13 mouse cellular contexts compared by ENCODE assay signal in the genomic region with DNA sequence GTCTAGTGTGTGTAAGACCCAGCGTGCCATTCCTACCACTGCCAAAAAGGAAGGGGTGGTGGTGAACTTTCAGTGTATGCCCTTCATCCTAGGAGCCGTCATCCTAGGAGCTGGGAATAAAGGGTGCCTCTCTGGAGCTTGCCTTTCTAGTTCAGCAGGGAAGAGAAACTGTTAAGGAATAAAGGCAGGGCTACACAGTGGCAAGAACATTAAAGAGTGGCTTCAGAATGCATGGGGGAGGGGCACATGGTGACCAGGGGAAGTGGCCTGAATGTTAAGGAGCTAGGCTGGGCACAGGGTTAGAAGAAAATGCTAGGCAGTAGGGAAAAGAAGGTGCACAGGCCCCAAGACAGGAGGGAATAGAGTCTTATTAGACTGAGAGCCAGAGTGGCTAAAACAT. TPM values are rescaled to one million over a fixed set of nuclear protein-coding genes. Genes with fewer than 3 reads are reported as not detected.
A peak's percentile ranks its signal among the peaks of the same experiment; 100 is the strongest.
DNase-seq lines count a peak whose midpoint lies in the region; ATAC-seq and TF ChIP-seq lines count a peak whose summit lies in the region.
"Had no signal": no experiment of that assay in that cellular context is flagged by ENCODE, and none has a peak within 500 bp of the region (broad histone marks: within the 10 kb centered on the region; RNA-seq: fewer than 3 reads in every experiment).

No protein-coding gene starts in this region.

- H3K36me3 ChIP-seq in forebrain, embryonic 12.5 days (replicated peaks) = peaks cover 7% of the 10 kb centered on the region; the same call in 1 of the 2 replicates
- peaks cover 5% of the 10 kb centered on the region; the same call in 1 of the 2 replicates for H3K36me3 ChIP-seq in forebrain, embryonic 15.5 days
- H3K36me3 ChIP-seq in midbrain, embryonic 13.5 days = peaks cover 4% of the 10 kb centered on the region; the same call in 1 of the 2 replicates
- no peaks in the 10 kb centered on the region for H3K36me3 ChIP-seq in midbrain, embryonic 11.5 days (ENCODE audit: control insufficient read depth, insufficient read depth, low read length)
- H3K36me3 ChIP-seq in small intestine, adult 2 months (ENCODE audit: control insufficient read depth, insufficient read depth, low read length) = no peaks in the 10 kb centered on the region

- H3K4me1 ChIP-seq in forebrain, embryonic 12.5 days = peaks cover 63% of the 10 kb centered on the region
- peaks cover 60% of the 10 kb centered on the region for H3K4me1 ChIP-seq in forebrain, embryonic 15.5 days
- peaks cover 69% of the 10 kb centered on the region for H3K4me1 ChIP-seq in midbrain, embryonic 13.5 days (replicated peaks)
- H3K4me1 ChIP-seq in midbrain, embryonic 11.5 days (ENCODE audit: control insufficient read depth, insufficient read depth, low read length) = peaks cover 23% of the 10 kb centered on the region
- peaks cover 27% of the 10 kb centered on the region for H3K4me1 ChIP-seq in small intestine, adult 2 months (ENCODE audit: control insufficient read depth, insufficient read depth, insufficient read length, low read length)

- peak; percentile 21 for DNase-seq in kidney, adult 11 months
- DNase-seq in kidney, postnatal 25 days = no peak
- DNase-seq in midbrain, embryonic 11.5 days (ENCODE audit: low spot score, missing footprints) = no peak
- DNase-seq: cerebellum, adult 9-10 months; lung, embryonic 14.5 days; retina, postnatal 1 day had no signal

- no peaks in the 10 kb centered on the region for H3K9me3 ChIP-seq in forebrain, embryonic 12.5 days
- no peaks in the 10 kb centered on the region for H3K9me3 ChIP-seq in forebrain, embryonic 15.5 days
- H3K9me3 ChIP-seq in midbrain, embryonic 13.5 days = no peaks in the 10 kb centered on the region
- H3K9me3 ChIP-seq in midbrain, embryonic 11.5 days (ENCODE audit: control insufficient read depth, low read length) = no peaks in the 10 kb centered on the region

- no peak overlapping the region for H3K9ac ChIP-seq in forebrain, embryonic 12.5 days
- no peak overlapping the region for H3K9ac ChIP-seq in forebrain, embryonic 15.5 days (replicated peaks)
- 0 out of 2 replicates have a peak overlapping the region, but pooled peaks have one; percentile 32 for H3K9ac ChIP-seq in midbrain, embryonic 13.5 days (replicated peaks)
- H3K9ac ChIP-seq in midbrain, embryonic 11.5 days (ENCODE audit: low read length) = no peak overlapping the region
- H3K9ac ChIP-seq: lung, embryonic 14.5 days had no signal

- no peak for TF ChIP-seq CTCF in small intestine, adult 2 months (IDR thresholded peaks at IDR 0.05; ENCODE audit: extremely low read depth, insufficient read length, insufficient replicate concordance, low read depth, low read length)

- ATAC-seq in forebrain, embryonic 12.5 days (ENCODE audit: low FRiP score) = no peak
- no peak for ATAC-seq in forebrain, embryonic 15.5 days (replicated peaks)
- ATAC-seq in midbrain, embryonic 13.5 days = no peak
- no peak for ATAC-seq in midbrain, embryonic 11.5 days (ENCODE audit: low FRiP score)
- ATAC-seq in inflammation-experienced regulatory T-cells, adult 6 months = no peak
- ATAC-seq: activated CD4-positive, CD25-positive, alpha-beta regulatory T cell, adult 4 months had no signal

- 46% methylated on average over 2 of the region's 2 CpGs for WGBS in forebrain, embryonic 12.5 days
- WGBS in forebrain, embryonic 15.5 days = 35% methylated on average over 2 of the region's 2 CpGs
- 64% methylated on average over 2 of the region's 2 CpGs for WGBS in midbrain, embryonic 13.5 days
- 64% methylated on average over 2 of the region's 2 CpGs for WGBS in midbrain, embryonic 11.5 days
- 54% methylated on average over 2 of the region's 2 CpGs for WGBS in small intestine, adult 2 months

- no peak for TF ChIP-seq POLR2A in small intestine, adult 2 months (IDR thresholded peaks at IDR 0.05; ENCODE audit: low read depth, low read length)

- H3K27me3 ChIP-seq in forebrain, embryonic 12.5 days = no peaks in the 10 kb centered on the region
- H3K27me3 ChIP-seq in forebrain, embryonic 15.5 days = no peaks in the 10 kb centered on the region
- H3K27me3 ChIP-seq in midbrain, embryonic 13.5 days = no peaks in the 10 kb centered on the region
- no peaks in the 10 kb centered on the region for H3K27me3 ChIP-seq in midbrain, embryonic 11.5 days (ENCODE audit: control insufficient read depth, insufficient read depth, low read length)
- H3K27me3 ChIP-seq in small intestine, adult 2 months (ENCODE audit: control insufficient read depth, insufficient read depth, low read length) = no peaks in the 10 kb centered on the region

- H3K4me3 ChIP-seq in forebrain, embryonic 12.5 days (replicated peaks) = no peak overlapping the region
- H3K4me3 ChIP-seq in forebrain, embryonic 15.5 days = no peak overlapping the region
- no peak overlapping the region for H3K4me3 ChIP-seq in midbrain, embryonic 13.5 days (replicated peaks)
- H3K4me3 ChIP-seq in midbrain, embryonic 11.5 days (ENCODE audit: low read depth, low read length) = no peak overlapping the region
- no peak overlapping the region for H3K4me3 ChIP-seq in small intestine, adult 2 months (ENCODE audit: low read depth, low read length)

- H3K27ac ChIP-seq in forebrain, embryonic 12.5 days = peak overlapping the region; percentile 19; the same call in 1 of the 2 replicates
- no peak overlapping the region for H3K27ac ChIP-seq in forebrain, embryonic 15.5 days (replicated peaks)
- no peak overlapping the region for H3K27ac ChIP-seq in midbrain, embryonic 13.5 days
- H3K27ac ChIP-seq in midbrain, embryonic 11.5 days (ENCODE audit: low read depth, low read length) = no peak overlapping the region
- H3K27ac ChIP-seq in small intestine, adult 2 months (ENCODE audit: insufficient read depth, low read depth, low read length) = peak overlapping the region; percentile 52

- H3K4me2 ChIP-seq in forebrain, embryonic 12.5 days = no peak overlapping the region
- no peak overlapping the region for H3K4me2 ChIP-seq in forebrain, embryonic 15.5 days (replicated peaks)
- H3K4me2 ChIP-seq in midbrain, embryonic 13.5 days (replicated peaks) = no peak overlapping the region
- no peak overlapping the region for H3K4me2 ChIP-seq in midbrain, embryonic 11.5 days
- H3K4me2 ChIP-seq: lung, embryonic 14.5 days had no signal

RNA-seq across cellular contexts. Expression of a gene that starts 3.1 kb away (rescaled TPM):
- polyA plus RNA-seq in forebrain, embryonic 12.5 days (2016; fragmentation: Nextera tagmentation; extraction: Ambion mirVana) = 8.4 and 9.2 TPM in 2 replicates
- polyA plus RNA-seq in forebrain, embryonic 15.5 days (2015; fragmentation: Nextera tagmentation; extraction: Ambion mirVana) = 9.1 and 9.5 TPM in 2 replicates
- 9.8 and 10.0 TPM in 2 replicates for polyA plus RNA-seq in midbrain, embryonic 13.5 days (2015; fragmentation: Nextera tagmentation; extraction: Ambion mirVana)
- polyA plus RNA-seq in midbrain, embryonic 11.5 days (2014; fragmentation: Nextera tagmentation; extraction: Ambion mirVana) = 6.0 and 7.8 TPM in 2 replicates
- polyA plus RNA-seq in small intestine, adult 2 months (2012; rRNA removed) = 23.2 and 42.2 TPM in 2 replicates
- 10 to 100 TPM in 2 of 3 experiments, 1 to 10 TPM in 1; 9.4 to 13.2 (median 13.2) TPM for polyA plus RNA-seq in inflammation-experienced regulatory T-cells, adult 6 months (2017; shearing (Covaris generic))

RNA-seq across cellular contexts. Expression of a gene that starts 4.8 kb away (rescaled TPM):
- polyA plus RNA-seq in forebrain, embryonic 12.5 days (2016; fragmentation: Nextera tagmentation; extraction: Ambion mirVana) = 2.2 and 2.4 TPM in 2 replicates
- polyA plus RNA-seq in forebrain, embryonic 15.5 days (2015; fragmentation: Nextera tagmentation; extraction: Ambion mirVana) = 1.2 and 1.3 TPM in 2 replicates
- polyA plus RNA-seq in midbrain, embryonic 13.5 days (2015; fragmentation: Nextera tagmentation; extraction: Ambion mirVana) = 1.8 and 2.1 TPM in 2 replicates
- 2.2 and 2.4 TPM in 2 replicates for polyA plus RNA-seq in midbrain, embryonic 11.5 days (2014; fragmentation: Nextera tagmentation; extraction: Ambion mirVana)
- polyA plus RNA-seq in small intestine, adult 2 months (2012; rRNA removed) = 0.48 TPM in 1 of 2 replicates, not detected in the other
- 1 to 10 TPM in 1 of 3 experiments, under 1 TPM in 2; 0.53 to 1.4 (median 0.91) TPM for polyA plus RNA-seq in inflammation-experienced regulatory T-cells, adult 6 months (2017; shearing (Covaris generic))

RNA-seq across cellular contexts. Expression of a gene that starts 24.9 kb away (rescaled TPM):
- not detected in 2 replicates for polyA plus RNA-seq in forebrain, embryonic 12.5 days (2016; fragmentation: Nextera tagmentation; extraction: Ambion mirVana)
- polyA plus RNA-seq in forebrain, embryonic 15.5 days (2015; fragmentation: Nextera tagmentation; extraction: Ambion mirVana) = not detected in 2 replicates
- polyA plus RNA-seq in midbrain, embryonic 13.5 days (2015; fragmentation: Nextera tagmentation; extraction: Ambion mirVana) = not detected in 2 replicates
- not detected in 2 replicates for polyA plus RNA-seq in midbrain, embryonic 11.5 days (2014; fragmentation: Nextera tagmentation; extraction: Ambion mirVana)
- 0.96 and 0.99 TPM in 2 replicates for polyA plus RNA-seq in small intestine, adult 2 months (2012; rRNA removed)
- polyA plus RNA-seq in inflammation-experienced regulatory T-cells, adult 6 months (2017; shearing (Covaris generic)) = 10 to 100 TPM; 21.2 to 34.2 (median 31.9) TPM
- polyA plus RNA-seq: heart, postnatal 0 days; lung, embryonic 14.5 days had no signal

RNA-seq across cellular contexts. Expression of a gene that starts 27.4 kb away (rescaled TPM):
- polyA plus RNA-seq in forebrain, embryonic 12.5 days (2016; fragmentation: Nextera tagmentation; extraction: Ambion mirVana) = 0.09 and 0.24 TPM in 2 replicates
- 0.41 and 0.68 TPM in 2 replicates for polyA plus RNA-seq in forebrain, embryonic 15.5 days (2015; fragmentation: Nextera tagmentation; extraction: Ambion mirVana)
- 0.23 and 0.26 TPM in 2 replicates for polyA plus RNA-seq in midbrain, embryonic 13.5 days (2015; fragmentation: Nextera tagmentation; extraction: Ambion mirVana)
- 0.23 TPM in 2 replicates for polyA plus RNA-seq in midbrain, embryonic 11.5 days (2014; fragmentation: Nextera tagmentation; extraction: Ambion mirVana)
- polyA plus RNA-seq in small intestine, adult 2 months (2012; rRNA removed) = 2.3 and 5.5 TPM in 2 replicates
- polyA plus RNA-seq in inflammation-experienced regulatory T-cells, adult 6 months (2017; shearing (Covaris generic)) = 100 to 1,000 TPM; 188 to 350 (median 272) TPM

RNA-seq across cellular contexts. Expression of a gene that starts 34.8 kb away (rescaled TPM):
- polyA plus RNA-seq in forebrain, embryonic 12.5 days (2016; fragmentation: Nextera tagmentation; extraction: Ambion mirVana) = 18.7 and 19.4 TPM in 2 replicates
- 17.8 and 19.3 TPM in 2 replicates for polyA plus RNA-seq in forebrain, embryonic 15.5 days (2015; fragmentation: Nextera tagmentation; extraction: Ambion mirVana)
- 21.0 and 23.3 TPM in 2 replicates for polyA plus RNA-seq in midbrain, embryonic 13.5 days (2015; fragmentation: Nextera tagmentation; extraction: Ambion mirVana)
- polyA plus RNA-seq in midbrain, embryonic 11.5 days (2014; fragmentation: Nextera tagmentation; extraction: Ambion mirVana) = 12.2 and 14.3 TPM in 2 replicates
- 37.4 and 108 TPM in 2 replicates for polyA plus RNA-seq in small intestine, adult 2 months (2012; rRNA removed)
- 10 to 100 TPM; 16.6 to 20.0 (median 18.6) TPM for polyA plus RNA-seq in inflammation-experienced regulatory T-cells, adult 6 months (2017; shearing (Covaris generic))

Comparison
In these comparisons a context has a peak if more than half of its experiments do, and no peak if none do; other contexts are left out.
1. H3K27ac ChIP-seq: peak in forebrain, embryonic 12.5 days (single experiment) and small intestine, adult 2 months (single experiment); none in forebrain, embryonic 15.5 days (single experiment), midbrain, embryonic 13.5 days (single experiment) and midbrain, embryonic 11.5 days (single experiment).
2. RNA of a gene that starts 24.9 kb away (polyA plus RNA-seq): 21.2 to 34.2 TPM in inflammation-experienced regulatory T-cells, adult 6 months; 0.96 to 0.99 TPM in small intestine, adult 2 months, not detected in forebrain, embryonic 15.5 days, not detected in forebrain, embryonic 12.5 days, not detected in midbrain, embryonic 13.5 days and not detected in midbrain, embryonic 11.5 days; every median in the first group is over 10 times any median in the second.